Mouse (Mus musculus): ENCODE data around the gene Ctdspl. TPM values are rescaled to one million over a fixed set of nuclear protein-coding genes. Genes with fewer than 3 reads are reported as not detected.

Gene Ctdspl
- polyA plus RNA-seq, 1 experiment from 2014 or later = 17.8 TPM

DNA sequence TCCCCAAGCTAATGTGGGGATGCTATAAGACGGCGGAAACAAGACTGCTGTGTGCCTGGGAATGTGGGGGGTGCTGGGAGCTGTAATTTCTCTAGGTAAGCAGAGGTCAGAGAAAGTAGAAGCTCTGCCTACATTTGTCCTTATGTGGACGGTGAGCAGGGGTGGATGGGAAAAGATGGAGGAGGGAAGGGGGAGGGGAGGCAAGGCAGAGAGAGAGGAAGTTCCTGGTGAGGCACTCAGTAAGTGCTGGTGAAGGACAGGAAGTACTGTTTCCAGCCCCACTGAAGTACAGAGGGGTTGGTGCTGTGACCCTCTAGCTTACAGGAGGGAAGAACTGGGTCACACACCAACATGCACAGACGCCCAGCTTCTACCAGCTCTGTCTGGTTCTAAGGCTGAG lies 138.0 kb downstream of the Ctdspl start:
- 66% methylated on average over 4 of the region's 4 CpGs for WGBS

DNA sequence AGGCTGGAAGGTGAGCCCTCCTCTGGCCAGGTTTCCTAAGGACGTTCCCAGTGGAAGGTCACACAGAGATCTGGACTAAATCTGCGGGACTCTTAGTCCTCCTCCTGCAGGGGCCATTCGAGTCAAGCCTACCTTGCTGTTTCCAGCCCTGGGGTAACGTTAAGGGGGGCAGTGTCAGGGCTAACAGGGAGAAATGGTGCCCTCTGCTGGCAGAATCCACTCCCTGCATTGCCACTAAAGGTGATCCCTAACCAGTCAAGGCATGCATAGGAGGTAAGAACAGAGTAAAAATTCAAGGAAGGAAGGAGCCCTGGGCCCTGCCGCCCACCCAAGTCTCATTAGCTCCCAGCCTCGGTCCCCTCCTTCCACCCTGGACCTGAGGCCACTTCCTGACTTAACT lies 141.3 kb downstream of the Ctdspl start:
- peak; percentile 82 for DNase-seq (ENCODE audit: low spot score)
- H3K9ac ChIP-seq (ENCODE audit: low read depth, low read length) = no peak overlapping the region
- no peak overlapping the region for H3K4me3 ChIP-seq (ENCODE audit: low read depth, low read length)
- ATAC-seq (ENCODE audit: low read depth) = peak; percentile 58
- no peaks in the 10 kb centered on the region for H3K9me3 ChIP-seq (ENCODE audit: control insufficient read depth, low read length)
- no peak overlapping the region for H3K4me2 ChIP-seq (ENCODE audit: low read depth, low read length)
- H3K36me3 ChIP-seq (ENCODE audit: control insufficient read depth, insufficient read depth, low read length) = peaks cover 16% of the 10 kb centered on the region
- H3K27me3 ChIP-seq (replicated peaks; ENCODE audit: control insufficient read depth, insufficient read depth, low read length) = no peaks in the 10 kb centered on the region
- WGBS = 5% methylated on average over 6 of the region's 6 CpGs
- H3K4me1 ChIP-seq (ENCODE audit: control insufficient read depth, insufficient read depth, low read length) = no peaks in the 10 kb centered on the region
- H3K27ac ChIP-seq (replicated peaks; ENCODE audit: low read depth, low read length) = no peak overlapping the region

More for the DNA sequence above, 138.0 kb downstream of the Ctdspl start:
- no peak overlapping the region for H3K27ac ChIP-seq (replicated peaks; ENCODE audit: low read depth, low read length)
- DNase-seq (ENCODE audit: low spot score) (no peak), ATAC-seq (ENCODE audit: low read depth) (no peak)
- H3K27me3 ChIP-seq (replicated peaks; ENCODE audit: control insufficient read depth, insufficient read depth, low read length) = no peaks in the 10 kb centered on the region
- H3K4me3 ChIP-seq (ENCODE audit: low read depth, low read length) = no peak overlapping the region
- H3K4me2 ChIP-seq (ENCODE audit: low read depth, low read length) = no peak overlapping the region
- H3K9ac ChIP-seq (ENCODE audit: low read depth, low read length) = no peak overlapping the region
- no peaks in the 10 kb centered on the region for H3K36me3 ChIP-seq (ENCODE audit: control insufficient read depth, insufficient read depth, low read length)
- no peaks in the 10 kb centered on the region for H3K4me1 ChIP-seq (ENCODE audit: control insufficient read depth, insufficient read depth, low read length)
- no peaks in the 10 kb centered on the region for H3K9me3 ChIP-seq (ENCODE audit: control insufficient read depth, low read length)

DNA sequence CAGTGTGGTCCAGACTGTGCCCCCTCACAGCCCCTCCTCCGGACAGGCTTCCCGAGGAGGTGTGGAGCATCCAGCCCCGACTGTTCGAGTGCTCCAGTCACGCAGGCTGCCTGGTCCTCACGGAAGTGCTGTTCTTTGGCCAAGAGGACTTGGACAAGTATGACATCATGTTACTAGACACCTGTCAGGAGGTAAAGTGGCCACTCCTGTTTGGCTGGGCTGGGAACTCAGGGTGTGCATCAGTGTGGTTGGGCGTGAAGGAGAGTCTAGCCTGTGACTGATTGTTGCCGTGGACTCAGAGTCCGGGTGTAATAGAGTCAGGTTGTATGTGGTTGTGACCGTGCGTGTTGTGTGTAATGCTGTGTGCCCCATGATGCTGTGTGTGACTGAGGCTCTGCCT lies 142.0 kb downstream of the Ctdspl start:
- Histone ChIP-seq H3K9me3 (ENCODE audit: control insufficient read depth, low read length) (no peaks in the 10 kb centered on the region), H3K9ac (ENCODE audit: low read depth, low read length) (no peak overlapping the region), H3K4me3 (ENCODE audit: low read depth, low read length) (no peak overlapping the region), H3K27ac (replicated peaks; ENCODE audit: low read depth, low read length) (no peak overlapping the region), H3K36me3 (ENCODE audit: control insufficient read depth, insufficient read depth, low read length) (peaks cover 21% of the 10 kb centered on the region), H3K4me1 (ENCODE audit: control insufficient read depth, insufficient read depth, low read length) (no peaks in the 10 kb centered on the region), H3K27me3 (replicated peaks; ENCODE audit: control insufficient read depth, insufficient read depth, low read length) (no peaks in the 10 kb centered on the region), H3K4me2 (ENCODE audit: low read depth, low read length) (no peak overlapping the region)
- ATAC-seq (ENCODE audit: low read depth) (no peak), DNase-seq (ENCODE audit: low spot score) (no peak)
- 86% methylated on average over 11 of the region's 11 CpGs for WGBS

DNA sequence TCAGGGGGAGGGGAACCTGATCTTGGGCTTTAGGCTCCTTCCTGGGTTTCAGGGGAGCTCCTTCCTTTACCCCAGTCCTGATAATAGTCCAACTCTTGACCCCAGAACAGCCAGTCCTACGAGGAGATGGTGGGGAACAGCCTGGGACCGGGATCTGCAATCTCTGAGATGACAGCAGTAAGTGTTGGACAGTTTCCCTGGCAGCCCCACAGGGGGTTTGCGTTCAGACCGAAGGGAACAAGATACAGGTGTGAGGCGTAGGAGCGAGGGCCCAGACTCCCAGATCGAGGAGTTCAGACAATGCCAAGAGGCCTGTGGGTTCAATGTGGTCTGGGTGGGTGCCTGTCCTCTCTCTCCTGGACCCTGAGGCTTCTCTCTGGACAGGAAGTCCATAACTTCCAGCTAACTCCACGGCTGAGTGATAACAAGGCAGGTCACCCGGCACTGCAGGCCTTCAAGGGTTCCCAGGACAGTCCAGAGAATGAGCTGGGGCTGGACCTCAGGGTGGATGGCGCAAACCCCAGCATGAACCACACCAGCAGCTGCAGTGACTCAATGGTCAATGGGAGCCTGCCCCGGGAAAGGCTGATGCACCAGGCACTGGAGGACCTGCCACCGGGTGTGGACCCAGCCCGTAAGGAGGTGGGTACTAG lies 144.0 kb downstream of the Ctdspl start:
- Histone ChIP-seq H3K36me3 (ENCODE audit: control insufficient read depth, insufficient read depth, low read length) (peaks cover 38% of the 10 kb centered on the region), H3K9me3 (ENCODE audit: control insufficient read depth, low read length) (no peaks in the 10 kb centered on the region), H3K9ac (ENCODE audit: low read depth, low read length) (no peak overlapping the region), H3K27me3 (replicated peaks; ENCODE audit: control insufficient read depth, insufficient read depth, low read length) (no peaks in the 10 kb centered on the region), H3K4me1 (ENCODE audit: control insufficient read depth, insufficient read depth, low read length) (no peaks in the 10 kb centered on the region), H3K27ac (replicated peaks; ENCODE audit: low read depth, low read length) (no peak overlapping the region), H3K4me2 (ENCODE audit: low read depth, low read length) (no peak overlapping the region), H3K4me3 (ENCODE audit: low read depth, low read length) (no peak overlapping the region)
- WGBS = 80% methylated on average over 12 of the region's 13 CpGs
- ATAC-seq (ENCODE audit: low read depth) (no peak), DNase-seq (ENCODE audit: low spot score) (no peak)

DNA sequence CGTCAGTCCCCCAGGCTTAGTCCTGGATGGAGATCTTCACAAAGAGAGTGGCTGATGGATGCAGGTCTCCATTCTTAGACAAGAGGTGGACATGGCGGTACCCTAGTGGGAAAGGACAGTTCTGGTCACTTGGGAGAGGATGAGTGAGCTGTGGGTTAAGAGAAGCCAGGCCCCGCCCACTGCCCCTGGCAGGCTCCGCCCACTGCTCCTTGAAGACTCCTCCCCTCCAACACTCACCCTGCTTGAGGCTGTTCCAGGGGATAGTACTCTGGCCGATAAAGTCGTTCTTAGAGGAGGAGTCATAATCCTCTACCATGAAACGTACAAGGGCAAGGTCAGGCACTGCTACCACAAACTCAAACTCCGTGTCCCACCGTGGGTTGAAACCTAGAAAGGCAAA lies 145.5 kb downstream of the Ctdspl start:
- no peaks in the 10 kb centered on the region for H3K9me3 ChIP-seq (ENCODE audit: control insufficient read depth, low read length)
- H3K36me3 ChIP-seq (ENCODE audit: control insufficient read depth, insufficient read depth, low read length) = peaks cover 38% of the 10 kb centered on the region
- no peak overlapping the region for H3K4me2 ChIP-seq (ENCODE audit: low read depth, low read length)
- 87% methylated on average over 9 of the region's 9 CpGs for WGBS
- no peak overlapping the region for H3K9ac ChIP-seq (ENCODE audit: low read depth, low read length)
- no peaks in the 10 kb centered on the region for H3K4me1 ChIP-seq (ENCODE audit: control insufficient read depth, insufficient read depth, low read length)
- no peaks in the 10 kb centered on the region for H3K27me3 ChIP-seq (replicated peaks; ENCODE audit: control insufficient read depth, insufficient read depth, low read length)
- no peak overlapping the region for H3K4me3 ChIP-seq (ENCODE audit: low read depth, low read length)
- DNase-seq (ENCODE audit: low spot score) = no peak
- H3K27ac ChIP-seq (replicated peaks; ENCODE audit: low read depth, low read length) = no peak overlapping the region
- no peak for ATAC-seq (ENCODE audit: low read depth)

DNA sequence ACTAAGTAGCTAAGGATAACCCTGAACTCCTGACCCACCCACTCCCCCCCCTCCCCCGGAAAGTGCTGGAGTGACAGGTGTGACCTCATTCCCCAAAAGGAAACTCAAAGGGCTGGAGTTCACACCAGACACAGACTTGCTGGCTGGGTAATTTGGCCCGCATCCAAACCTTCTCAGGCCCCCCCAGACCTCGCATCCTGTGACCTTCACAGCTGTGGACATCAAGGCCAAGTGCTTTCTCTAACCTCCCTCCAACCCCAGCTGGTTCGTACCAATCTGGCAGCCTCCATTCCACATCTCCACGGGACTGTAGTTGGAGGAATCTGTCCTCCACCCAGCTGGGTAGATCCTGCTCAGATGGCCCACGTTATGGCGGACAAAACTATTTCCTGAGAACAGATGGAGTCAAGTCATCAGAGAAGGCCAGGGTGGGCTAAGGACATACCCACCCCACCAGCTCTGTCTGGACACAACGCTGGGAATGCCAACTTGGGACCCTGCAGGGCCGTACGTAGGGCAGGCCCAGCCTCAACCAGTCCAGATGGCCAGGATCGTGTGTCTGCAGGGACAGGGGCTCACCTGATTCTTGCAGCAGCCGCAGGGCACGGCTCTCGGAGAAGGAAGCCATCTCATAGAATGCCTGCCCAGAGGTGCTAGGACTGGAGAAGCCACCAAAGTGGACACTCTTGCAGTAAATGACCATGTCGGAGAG lies 147.1 kb downstream of the Ctdspl start:
- Histone ChIP-seq H3K9me3 (ENCODE audit: control insufficient read depth, low read length) (no peaks in the 10 kb centered on the region), H3K27me3 (replicated peaks; ENCODE audit: control insufficient read depth, insufficient read depth, low read length) (no peaks in the 10 kb centered on the region), H3K4me2 (ENCODE audit: low read depth, low read length) (no peak overlapping the region), H3K36me3 (ENCODE audit: control insufficient read depth, insufficient read depth, low read length) (peaks cover 48% of the 10 kb centered on the region), H3K4me1 (ENCODE audit: control insufficient read depth, insufficient read depth, low read length) (no peaks in the 10 kb centered on the region), H3K27ac (replicated peaks; ENCODE audit: low read depth, low read length) (no peak overlapping the region), H3K4me3 (ENCODE audit: low read depth, low read length) (no peak overlapping the region), H3K9ac (ENCODE audit: low read depth, low read length) (no peak overlapping the region)
- peak; percentile 13; the same call in 1 of the 2 replicates for ATAC-seq (ENCODE audit: low read depth)
- WGBS = 73% methylated on average over 14 of the region's 15 CpGs
- DNase-seq (ENCODE audit: low spot score) = no peak

DNA sequence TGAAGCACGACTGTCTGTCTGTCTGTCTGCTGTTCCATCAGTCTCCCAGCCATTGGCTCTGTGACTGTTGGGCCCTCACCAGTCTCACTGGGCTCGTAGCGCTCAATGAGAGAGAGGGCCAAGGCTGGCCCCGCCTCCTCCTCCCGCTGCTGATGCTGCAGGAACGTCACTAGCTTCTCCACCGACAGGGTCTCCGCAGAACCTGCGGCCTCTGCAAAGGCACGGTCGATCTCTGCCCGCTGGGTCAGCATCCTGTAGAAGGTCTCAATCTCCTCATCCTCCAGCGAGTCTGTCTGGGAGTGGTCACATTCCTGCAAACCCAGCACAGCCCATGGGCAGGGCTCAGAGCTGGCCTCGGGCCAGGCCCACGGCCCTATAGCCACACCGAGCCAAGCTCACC lies 149.4 kb downstream of the Ctdspl start:
- Histone ChIP-seq H3K4me1 (ENCODE audit: control insufficient read depth, insufficient read depth, low read length) (no peaks in the 10 kb centered on the region), H3K36me3 (ENCODE audit: control insufficient read depth, insufficient read depth, low read length) (peaks cover 60% of the 10 kb centered on the region), H3K27me3 (replicated peaks; ENCODE audit: control insufficient read depth, insufficient read depth, low read length) (no peaks in the 10 kb centered on the region), H3K4me3 (ENCODE audit: low read depth, low read length) (no peak overlapping the region), H3K4me2 (ENCODE audit: low read depth, low read length) (no peak overlapping the region), H3K9ac (ENCODE audit: low read depth, low read length) (no peak overlapping the region), H3K9me3 (ENCODE audit: control insufficient read depth, low read length) (no peaks in the 10 kb centered on the region), H3K27ac (replicated peaks; ENCODE audit: low read depth, low read length) (no peak overlapping the region)
- ATAC-seq (ENCODE audit: low read depth) (no peak), DNase-seq (ENCODE audit: low spot score) (no peak)
- WGBS = 70% methylated on average over 15 of the region's 16 CpGs

DNA sequence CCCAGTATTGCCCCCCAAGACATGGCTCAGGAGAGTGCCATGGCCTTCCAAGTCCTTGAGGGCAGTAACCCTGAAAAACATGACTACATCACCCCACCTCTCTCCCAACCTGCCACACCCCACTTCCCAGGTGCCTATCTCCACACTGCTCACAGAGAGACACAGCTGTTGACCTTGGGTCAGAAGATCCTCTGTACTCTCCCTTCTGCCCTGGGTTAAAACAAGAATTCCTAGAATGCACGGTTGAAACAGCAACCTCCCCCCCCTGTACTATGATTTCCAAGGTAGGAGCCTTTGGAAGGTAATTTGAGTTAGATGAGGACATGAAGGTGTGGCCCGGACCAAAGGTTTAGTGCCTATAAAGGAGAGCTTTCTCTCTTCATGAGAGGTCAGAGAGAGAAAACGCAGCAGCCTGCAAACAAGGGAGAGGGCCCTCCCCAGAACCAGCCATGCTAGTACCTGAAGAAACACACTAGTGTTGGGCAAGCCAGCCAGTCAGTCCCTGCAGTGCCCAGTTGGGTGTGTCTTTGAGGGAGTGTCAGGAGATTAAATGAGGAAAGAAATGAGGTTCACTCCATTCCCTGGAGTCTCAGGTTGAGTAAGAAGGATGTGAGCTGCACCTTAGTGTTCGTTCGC lies 153.9 kb downstream of the Ctdspl start:
- Histone ChIP-seq H3K27me3 (replicated peaks; ENCODE audit: control insufficient read depth, insufficient read depth, low read length) (no peaks in the 10 kb centered on the region), H3K27ac (replicated peaks; ENCODE audit: low read depth, low read length) (no peak overlapping the region), H3K4me1 (ENCODE audit: control insufficient read depth, insufficient read depth, low read length) (peaks cover 11% of the 10 kb centered on the region), H3K4me3 (ENCODE audit: low read depth, low read length) (no peak overlapping the region), H3K9ac (ENCODE audit: low read depth, low read length) (no peak overlapping the region), H3K4me2 (ENCODE audit: low read depth, low read length) (no peak overlapping the region), H3K36me3 (ENCODE audit: control insufficient read depth, insufficient read depth, low read length) (peaks cover 35% of the 10 kb centered on the region), H3K9me3 (ENCODE audit: control insufficient read depth, low read length) (no peaks in the 10 kb centered on the region)
- ATAC-seq (ENCODE audit: low read depth) (no peak), DNase-seq (ENCODE audit: low spot score) (no peak)
- WGBS = 67% methylated on average over 5 of the region's 5 CpGs

Measured in embryonic facial prominence, embryonic 14.5 days (tissue).